Mouse (Mus musculus): ENCODE measurements around the gene Itpr1. TPM values are rescaled to one million over a fixed set of nuclear protein-coding genes. Genes with fewer than 3 reads are reported as not detected.
A peak's percentile ranks its signal among the peaks of the same experiment; 100 is the strongest.

Gene Itpr1
- polyA plus RNA-seq, 1 experiment from 2014 or later = 10.0 TPM

GRCm38 (mm10) chr6:108487300-108487835 lies 274.5 kb downstream of the Itpr1 start:
- Histone ChIP-seq H3K9me3 (no peaks in the 10 kb centered on the region), H3K4me3 (no peak overlapping the region), H3K27me3 (replicated peaks; ENCODE audit: low read depth, poor library complexity, severe bottlenecking) (no peaks in the 10 kb centered on the region), H3K4me1 (peaks cover 14% of the 10 kb centered on the region), H3K27ac (replicated peaks) (no peak overlapping the region), H3K36me3 (replicated peaks) (peaks cover 67% of the 10 kb centered on the region)
- DNase-seq (ENCODE audit: low spot score) = no peak
- WGBS = 80% methylated on average over 10 of the region's 10 CpGs

GRCm38 (mm10) chr6:108488250-108488649 lies 275.4 kb downstream of the Itpr1 start:
- H3K9me3 ChIP-seq = no peaks in the 10 kb centered on the region
- H3K27me3 ChIP-seq (replicated peaks; ENCODE audit: low read depth, poor library complexity, severe bottlenecking) = no peaks in the 10 kb centered on the region
- no peak overlapping the region for H3K4me3 ChIP-seq
- no peak for DNase-seq (ENCODE audit: low spot score)
- peaks cover 17% of the 10 kb centered on the region for H3K4me1 ChIP-seq
- H3K36me3 ChIP-seq (replicated peaks) = peaks cover 60% of the 10 kb centered on the region
- WGBS = 86% methylated on average over 5 of the region's 5 CpGs
- H3K27ac ChIP-seq (replicated peaks) = no peak overlapping the region

GRCm38 (mm10) chr6:108491969-108492368 lies 279.1 kb downstream of the Itpr1 start:
- WGBS = 42% methylated on average over 1 of the region's 1 CpGs
- Histone ChIP-seq H3K27ac (replicated peaks) (no peak overlapping the region), H3K4me3 (no peak overlapping the region), H3K9me3 (no peaks in the 10 kb centered on the region), H3K27me3 (replicated peaks; ENCODE audit: low read depth, poor library complexity, severe bottlenecking) (no peaks in the 10 kb centered on the region), H3K4me1 (peaks cover 17% of the 10 kb centered on the region), H3K36me3 (replicated peaks) (peaks cover 64% of the 10 kb centered on the region)
- peak; percentile 32 for DNase-seq (ENCODE audit: low spot score)

DNA sequence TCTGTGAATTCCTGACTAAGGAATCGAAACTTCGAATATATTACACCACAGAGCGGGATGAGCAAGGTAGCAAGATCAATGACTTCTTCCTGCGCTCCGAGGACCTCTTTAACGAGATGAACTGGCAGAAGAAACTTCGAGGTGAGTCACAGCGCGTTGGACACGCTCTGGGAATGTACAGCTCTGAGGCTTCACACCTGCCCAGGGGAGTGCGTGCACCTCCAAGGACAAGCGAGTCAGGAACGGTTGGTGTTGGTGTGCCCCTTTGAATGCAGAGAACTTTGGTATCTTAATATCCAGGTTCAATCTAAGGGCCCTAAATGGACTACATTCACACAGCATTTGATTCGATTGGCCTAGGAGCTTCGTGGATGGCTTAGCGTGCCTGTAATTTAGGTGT lies 280.9 kb downstream of the Itpr1 start:
- 92% methylated on average over 16 of the region's 16 CpGs for WGBS
- Histone ChIP-seq H3K27me3 (replicated peaks; ENCODE audit: low read depth, poor library complexity, severe bottlenecking) (no peaks in the 10 kb centered on the region), H3K4me3 (no peak overlapping the region), H3K4me1 (peaks cover 15% of the 10 kb centered on the region), H3K27ac (replicated peaks) (no peak overlapping the region), H3K9me3 (no peaks in the 10 kb centered on the region), H3K36me3 (replicated peaks) (peaks cover 54% of the 10 kb centered on the region)
- no peak for DNase-seq (ENCODE audit: low spot score)

- Histone ChIP-seq H3K4me3 (no peak overlapping the region), H3K27me3 (replicated peaks; ENCODE audit: low read depth, poor library complexity, severe bottlenecking) (no peaks in the 10 kb centered on the region), H3K36me3 (replicated peaks) (peaks cover 50% of the 10 kb centered on the region), H3K27ac (replicated peaks) (no peak overlapping the region), H3K9me3 (no peaks in the 10 kb centered on the region), H3K4me1 (peaks cover 15% of the 10 kb centered on the region)
- DNase-seq (ENCODE audit: low spot score) = no peak
- 86% methylated on average over 10 of the region's 10 CpGs for WGBS
These were observed 281.4 kb downstream of the Itpr1 start for GRCm38 (mm10) chr6:108494185-108494804.

GRCm38 (mm10) chr6:108494994-108495393 lies 282.1 kb downstream of the Itpr1 start:
- Histone ChIP-seq H3K4me3 (no peak overlapping the region), H3K36me3 (replicated peaks) (peaks cover 43% of the 10 kb centered on the region), H3K27ac (replicated peaks) (no peak overlapping the region), H3K4me1 (peaks cover 15% of the 10 kb centered on the region), H3K27me3 (replicated peaks; ENCODE audit: low read depth, poor library complexity, severe bottlenecking) (no peaks in the 10 kb centered on the region), H3K9me3 (no peaks in the 10 kb centered on the region)
- WGBS = 88% methylated on average over 6 of the region's 6 CpGs
- DNase-seq (ENCODE audit: low spot score) = no peak

- H3K36me3 ChIP-seq (replicated peaks) = peaks cover 42% of the 10 kb centered on the region
- DNase-seq (ENCODE audit: low spot score) = no peak
- 92% methylated on average over 7 of the region's 7 CpGs for WGBS
- no peak overlapping the region for H3K27ac ChIP-seq (replicated peaks)
- no peaks in the 10 kb centered on the region for H3K4me1 ChIP-seq
- H3K9me3 ChIP-seq = no peaks in the 10 kb centered on the region
- no peaks in the 10 kb centered on the region for H3K27me3 ChIP-seq (replicated peaks; ENCODE audit: low read depth, poor library complexity, severe bottlenecking)
- no peak overlapping the region for H3K4me3 ChIP-seq
These were observed 285.2 kb downstream of the Itpr1 start for GRCm38 (mm10) chr6:108498070-108498469.

DNA sequence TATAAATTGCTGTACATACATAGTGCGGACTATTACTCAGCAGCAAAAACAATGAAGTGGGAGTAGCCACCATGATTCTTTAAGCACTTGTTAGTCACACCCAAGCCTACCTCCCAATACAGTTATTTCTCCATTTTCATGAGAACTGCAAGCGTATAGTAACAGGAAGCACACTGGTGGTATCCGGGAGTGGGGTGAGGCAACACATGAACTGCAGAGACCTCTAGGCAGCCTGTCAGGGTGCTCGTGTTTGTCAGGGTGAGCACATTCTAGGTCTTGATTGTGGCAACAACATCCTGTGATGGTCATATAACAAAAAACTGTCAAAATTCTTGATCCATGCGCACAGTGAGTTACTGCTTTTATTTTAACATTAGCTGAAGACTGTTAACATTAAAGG lies 290.8 kb downstream of the Itpr1 start:
- H3K4me3 ChIP-seq = no peak overlapping the region
- H3K27ac ChIP-seq (replicated peaks) = no peak overlapping the region
- DNase-seq (ENCODE audit: low spot score) = no peak
- H3K4me1 ChIP-seq = peaks cover 3% of the 10 kb centered on the region; the same call in 1 of the 2 replicates
- H3K9me3 ChIP-seq = no peaks in the 10 kb centered on the region
- 91% methylated on average over 5 of the region's 5 CpGs for WGBS
- peaks cover 35% of the 10 kb centered on the region for H3K36me3 ChIP-seq (replicated peaks)
- H3K27me3 ChIP-seq (replicated peaks; ENCODE audit: low read depth, poor library complexity, severe bottlenecking) = no peaks in the 10 kb centered on the region

GRCm38 (mm10) chr6:108504717-108505116 lies 291.8 kb downstream of the Itpr1 start:
- Histone ChIP-seq H3K27ac (replicated peaks) (no peak overlapping the region), H3K9me3 (no peaks in the 10 kb centered on the region), H3K4me3 (no peak overlapping the region), H3K27me3 (replicated peaks; ENCODE audit: low read depth, poor library complexity, severe bottlenecking) (no peaks in the 10 kb centered on the region), H3K36me3 (replicated peaks) (peaks cover 35% of the 10 kb centered on the region), H3K4me1 (peaks cover 3% of the 10 kb centered on the region; the same call in 1 of the 2 replicates)
- 87% methylated on average over 7 of the region's 7 CpGs for WGBS
- no peak for DNase-seq (ENCODE audit: low spot score)

DNA sequence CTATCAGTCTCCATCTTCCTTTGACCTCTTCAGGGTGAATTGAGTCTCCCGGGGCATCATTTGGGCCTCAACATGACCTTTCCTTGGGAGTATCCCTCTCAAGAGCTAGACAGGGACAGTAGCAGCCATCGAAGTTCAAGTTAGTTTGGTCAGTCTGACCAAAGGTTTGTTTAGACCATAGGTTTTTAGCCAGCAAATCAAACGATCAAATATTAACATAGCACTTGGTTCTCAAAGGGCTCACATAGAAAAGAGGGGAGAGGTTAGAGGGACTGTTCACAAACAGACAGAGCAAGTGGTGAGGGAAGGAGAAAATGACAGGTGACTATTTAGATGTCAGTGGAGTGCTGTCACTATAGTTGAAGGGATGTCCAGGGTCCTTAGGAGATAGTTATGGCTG lies 293.3 kb downstream of the Itpr1 start:
- Histone ChIP-seq H3K27me3 (replicated peaks; ENCODE audit: low read depth, poor library complexity, severe bottlenecking) (no peaks in the 10 kb centered on the region), H3K27ac (replicated peaks) (no peak overlapping the region), H3K4me1 (peaks cover 3% of the 10 kb centered on the region; the same call in 1 of the 2 replicates), H3K36me3 (replicated peaks) (peaks cover 35% of the 10 kb centered on the region), H3K9me3 (no peaks in the 10 kb centered on the region), H3K4me3 (no peak overlapping the region)
- WGBS = 93% methylated on average over 3 of the region's 3 CpGs
- no peak for DNase-seq (ENCODE audit: low spot score)

DNA sequence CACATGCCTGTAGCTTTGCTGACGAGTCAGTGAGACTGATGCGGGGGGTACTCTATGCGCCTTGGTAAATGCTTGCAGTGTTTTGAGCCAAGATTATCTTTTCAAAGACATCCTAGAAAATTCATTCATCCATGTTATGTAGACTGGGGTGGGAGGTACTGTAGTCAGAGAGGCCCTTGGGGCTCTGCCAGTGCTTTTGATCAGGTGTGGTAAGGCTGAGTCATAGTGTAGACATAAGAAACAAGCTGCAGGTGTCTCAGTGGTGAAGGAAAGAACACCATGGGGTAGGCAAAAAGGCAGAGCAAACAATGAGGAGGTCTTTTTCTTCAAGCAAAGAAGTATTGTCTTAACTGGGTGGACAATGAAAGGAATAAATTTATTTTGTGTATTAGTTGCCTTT lies 294.4 kb downstream of the Itpr1 start:
- H3K27ac ChIP-seq (replicated peaks) = no peak overlapping the region
- WGBS = 90% methylated on average over 3 of the region's 3 CpGs

GRCm38 (mm10) chr6:108509320-108509719 lies 296.4 kb downstream of the Itpr1 start:
- 80% methylated on average over 2 of the region's 2 CpGs for WGBS
- peaks cover 27% of the 10 kb centered on the region for H3K36me3 ChIP-seq (replicated peaks)
- no peaks in the 10 kb centered on the region for H3K27me3 ChIP-seq (replicated peaks; ENCODE audit: low read depth, poor library complexity, severe bottlenecking)
- no peaks in the 10 kb centered on the region for H3K9me3 ChIP-seq
- DNase-seq (ENCODE audit: low spot score) = no peak
- no peak overlapping the region for H3K4me3 ChIP-seq
- no peak overlapping the region for H3K27ac ChIP-seq (replicated peaks)
- H3K4me1 ChIP-seq = peaks cover 3% of the 10 kb centered on the region; the same call in 1 of the 2 replicates

More for the DNA sequence above, 294.4 kb downstream of the Itpr1 start:
- no peaks in the 10 kb centered on the region for H3K27me3 ChIP-seq (replicated peaks; ENCODE audit: low read depth, poor library complexity, severe bottlenecking)
- peaks cover 27% of the 10 kb centered on the region for H3K36me3 ChIP-seq (replicated peaks)
- no peak for DNase-seq (ENCODE audit: low spot score)
- peaks cover 3% of the 10 kb centered on the region; the same call in 1 of the 2 replicates for H3K4me1 ChIP-seq
- H3K9me3 ChIP-seq = no peaks in the 10 kb centered on the region
- no peak overlapping the region for H3K4me3 ChIP-seq

GRCm38 (mm10) chr6:108510101-108510500 lies 297.2 kb downstream of the Itpr1 start:
- Histone ChIP-seq H3K36me3 (replicated peaks) (peaks cover 27% of the 10 kb centered on the region), H3K9me3 (no peaks in the 10 kb centered on the region), H3K27me3 (replicated peaks; ENCODE audit: low read depth, poor library complexity, severe bottlenecking) (no peaks in the 10 kb centered on the region), H3K27ac (replicated peaks) (no peak overlapping the region), H3K4me1 (peaks cover 3% of the 10 kb centered on the region; the same call in 1 of the 2 replicates), H3K4me3 (no peak overlapping the region)
- no peak for DNase-seq (ENCODE audit: low spot score)
- 82% methylated on average over 9 of the region's 9 CpGs for WGBS

All from embryonic facial prominence, embryonic 10.5 days (tissue).